Mouse (Mus musculus) heart, postnatal 0 days (tissue): ENCODE data around the gene Hipk2. TPM values are rescaled to one million over a fixed set of nuclear protein-coding genes. Genes with fewer than 3 reads are reported as not detected.

Experiments
- ATAC-seq: fragments of 200-750 bp; cut with Nextera tagmentation; 2 replicates; pipeline ENCODE4 v1.8.0; 2017; ENCODE audit warnings: low read depth, moderate number of reproducible peaks, moderate library complexity; ENCODE audit not compliant: insufficient read depth
- DNase-seq: peaks from one replicate; pipeline ENCODE4 v3.0.0-alpha.2; 2016; ENCODE audit warnings: low spot score
- H3K27ac ChIP-seq: fragments of 300-500 bp; sonication (generic); 2 replicates; pipeline ENCODE4 v1.5.1; 2014; ENCODE audit warnings: low read depth, mild to moderate bottlenecking
- H3K27me3 ChIP-seq: fragments of 300-500 bp; sonication (generic); 2 replicates; pipeline ENCODE4 v1.6.1; 2014; ENCODE audit warnings: low read length, mixed read lengths; ENCODE audit not compliant: control insufficient read depth, insufficient read depth
- H3K36me3 ChIP-seq: fragments of 300-500 bp; sonication (generic); replicated peaks from 2 replicates; pipeline ENCODE4 v1.6.1; 2014; ENCODE audit warnings: low read length, mixed read lengths; ENCODE audit not compliant: control insufficient read depth, insufficient read depth
- H3K4me1 ChIP-seq: fragments of 300-500 bp; sonication (generic); 2 replicates; pipeline ENCODE4 v1.6.1; 2014; ENCODE audit warnings: antibody characterized with exemption; ENCODE audit not compliant: control insufficient read depth, insufficient read depth
- H3K4me2 ChIP-seq: fragments of 300-500 bp; sonication (generic); 2 replicates; pipeline ENCODE4 v1.6.1; 2014; ENCODE audit warnings: low read depth, mild to moderate bottlenecking, low read length, moderate library complexity
- H3K4me3 ChIP-seq: fragments of 300-500 bp; sonication (generic); 2 replicates; pipeline ENCODE4 v1.5.1; 2014; ENCODE audit warnings: low read depth, low read length
- H3K9ac ChIP-seq: fragments of 300-500 bp; sonication (generic); replicated peaks from 2 replicates; pipeline ENCODE4 v1.6.1; 2014; ENCODE audit warnings: low read depth, low read length, mixed read lengths
- H3K9me3 ChIP-seq: fragments of 300-500 bp; sonication (generic); replicated peaks from 2 replicates; pipeline ENCODE4 v1.6.1; 2016; ENCODE audit warnings: low read length; ENCODE audit not compliant: control insufficient read depth
- CTCF ChIP-seq: IDR thresholded peaks from 2 replicates; pipeline ENCODE4 v1.5.1; 2016; ENCODE audit warnings: antibody characterized with exemption, control low read depth, low read depth
- EP300 ChIP-seq: IDR thresholded peaks from 2 replicates; pipeline ENCODE4 v1.6.1; 2016; ENCODE audit warnings: antibody characterized with exemption, low read depth
- WGBS: fragments of 180-500 bp; shearing (Covaris S2); extraction: QIAGEN DNeasy Blood & Tissue Kit; methylation state at CpG from one replicate; pipeline ENCODE4 v1.1.7; 2014; 5-methylcytosine and 5-hydroxymethylcytosine counted together
- polyA plus RNA-seq: library from polyadenylated mRNA; unstranded; fragments of >200 nt; fragmentation: Nextera tagmentation; extraction: Ambion mirVana; gene quantifications from 2 replicates; pipeline ENCODE4 v1.2.1, GENCODE M21; 2015
- total RNA-seq: library from RNA; depleted of rRNA; stranded (reverse); fragments of >200 nt; gene quantifications from 2 replicates; pipeline ENCODE4 v1.2.3, GENCODE M21; 2014; ENCODE audit warnings: low replicate concordance

Hipk2 gene
- total and polyA plus RNA-seq, 2 experiments from 2014 or later, result 9.8 to 45.0 TPM

DNA sequence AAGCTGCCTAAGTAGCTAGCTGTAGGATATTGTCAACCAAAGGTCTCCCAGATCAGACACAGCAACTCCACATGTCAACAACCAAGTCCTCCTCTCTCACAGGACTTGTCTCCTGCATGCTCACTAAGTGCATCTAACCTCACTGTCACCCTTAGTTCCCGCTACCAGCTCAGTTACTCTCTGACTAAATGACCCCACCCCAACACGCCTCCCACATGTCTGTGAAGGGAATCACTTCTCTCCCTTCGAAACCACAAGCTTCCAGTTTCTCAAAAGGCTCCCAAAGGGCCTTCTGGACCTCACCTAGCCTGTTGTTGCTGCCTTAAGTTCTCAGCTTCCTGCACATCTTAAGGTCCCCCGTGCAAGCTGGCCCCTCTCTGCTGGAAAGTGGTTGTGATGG, 25.2 kb upstream of the Hipk2 start:
- Histone ChIP-seq H3K9me3 (no peaks in the 10 kb centered on the region), H3K4me2 (no peak overlapping the region), H3K27ac (no peak overlapping the region), H3K9ac (no peak overlapping the region), H3K27me3 (no peaks in the 10 kb centered on the region), H3K4me3 (no peak overlapping the region), H3K4me1 (no peaks in the 10 kb centered on the region), H3K36me3 (no peaks in the 10 kb centered on the region)
- WGBS, result 79% methylated on average over 4 of the region's 4 CpGs
- TF ChIP-seq EP300 (no peak), CTCF (no peak)
- no peak for ATAC-seq
- DNase-seq, result no peak

DNA sequence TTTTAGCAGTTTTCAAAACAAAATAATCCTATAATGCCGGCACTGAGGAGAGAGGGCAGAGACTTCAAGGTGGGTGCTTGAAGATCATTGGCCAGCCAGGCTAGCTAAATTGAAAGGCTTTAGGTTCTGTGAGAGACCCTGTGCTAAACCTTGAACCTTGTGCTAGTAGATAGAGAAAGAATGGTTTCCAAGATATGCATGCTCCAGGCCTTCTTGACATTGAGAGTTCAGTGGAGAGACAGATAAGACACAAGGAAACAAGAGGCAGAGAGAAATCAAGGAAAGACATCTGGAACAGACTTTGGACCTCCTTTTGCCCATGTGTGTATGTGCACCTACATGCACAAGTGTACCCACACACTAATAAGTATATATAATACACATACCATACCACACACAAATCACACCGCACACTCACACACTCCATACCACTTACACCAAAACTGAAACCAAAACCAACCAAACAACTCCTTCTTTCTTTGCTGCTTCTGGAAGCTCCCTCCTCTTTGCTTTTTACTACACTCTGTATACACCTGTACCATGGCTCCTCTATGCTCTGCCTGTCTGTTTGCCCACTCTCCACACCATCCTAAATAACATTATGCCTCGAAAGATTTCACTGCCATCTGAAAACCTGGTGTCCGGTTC, 24.6 kb upstream of the Hipk2 start:
- Histone ChIP-seq H3K36me3 (no peaks in the 10 kb centered on the region), H3K9me3 (no peaks in the 10 kb centered on the region), H3K4me1 (no peaks in the 10 kb centered on the region), H3K9ac (no peak overlapping the region), H3K27me3 (no peaks in the 10 kb centered on the region), H3K27ac (no peak overlapping the region), H3K4me3 (no peak overlapping the region), H3K4me2 (no peak overlapping the region)
- TF ChIP-seq EP300 (no peak), CTCF (no peak)
- ATAC-seq (no peak), DNase-seq (no peak)
- 84% methylated on average over 4 of the region's 4 CpGs for WGBS

DNA sequence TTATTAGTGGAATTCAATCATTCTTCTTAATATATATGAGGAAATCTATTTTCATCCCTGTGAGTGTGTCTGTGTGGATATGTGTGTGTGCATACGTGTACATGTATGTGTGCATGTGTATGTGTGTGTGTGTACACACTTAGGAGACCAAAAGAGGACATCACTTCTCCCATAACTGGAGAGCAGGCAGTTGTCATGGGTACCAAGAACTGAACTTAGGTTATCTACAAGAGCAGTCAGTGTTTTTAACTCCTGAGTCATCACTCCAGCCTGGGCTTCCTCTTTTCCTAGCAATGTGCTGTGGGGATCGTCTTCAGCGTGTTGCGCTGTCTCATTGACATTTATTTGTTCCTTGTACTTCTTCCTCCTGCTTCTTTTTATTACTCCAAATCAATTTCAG, 24.1 kb upstream of the Hipk2 start:
- H3K9me3 ChIP-seq, result no peaks in the 10 kb centered on the region
- ATAC-seq (no peak), DNase-seq (no peak)
- no peaks in the 10 kb centered on the region for H3K4me1 ChIP-seq
- H3K9ac ChIP-seq, result no peak overlapping the region
- no peak overlapping the region for H3K27ac ChIP-seq
- WGBS, result 71% methylated on average over 4 of the region's 4 CpGs
- H3K4me3 ChIP-seq, result no peak overlapping the region
- no peak overlapping the region for H3K4me2 ChIP-seq
- H3K36me3 ChIP-seq, result no peaks in the 10 kb centered on the region
- TF ChIP-seq CTCF (no peak), EP300 (no peak)
- no peaks in the 10 kb centered on the region for H3K27me3 ChIP-seq

DNA sequence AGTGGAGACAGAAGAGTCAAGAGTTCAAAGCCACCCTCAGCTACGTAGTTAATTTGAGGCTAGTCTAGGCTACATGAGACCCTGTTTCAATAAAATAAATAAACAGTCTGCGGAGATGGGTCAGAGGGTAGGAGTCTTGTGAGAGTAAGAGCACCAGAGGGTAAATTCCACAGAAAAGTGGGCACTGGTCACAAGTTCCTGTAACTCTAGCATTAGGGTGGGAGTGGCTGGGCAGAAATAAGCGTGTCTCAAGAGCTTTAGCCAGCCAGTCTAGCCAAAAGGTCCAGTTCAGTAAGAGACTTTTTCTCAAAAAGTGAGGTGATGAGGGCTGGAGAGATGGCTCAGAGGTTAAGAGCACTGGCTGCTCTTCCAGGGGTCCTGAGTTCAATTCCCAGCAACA, 17.6 kb upstream of the Hipk2 start:
- H3K9ac ChIP-seq, result no peak overlapping the region
- no peak overlapping the region for H3K4me2 ChIP-seq
- DNase-seq (no peak), ATAC-seq (no peak)
- H3K9me3 ChIP-seq, result no peaks in the 10 kb centered on the region
- no peaks in the 10 kb centered on the region for H3K36me3 ChIP-seq
- no peak overlapping the region for H3K27ac ChIP-seq
- 79% methylated on average over 3 of the region's 3 CpGs for WGBS
- no peak overlapping the region for H3K4me3 ChIP-seq
- no peaks in the 10 kb centered on the region for H3K27me3 ChIP-seq
- no peak for TF ChIP-seq CTCF
- no peak for TF ChIP-seq EP300
- no peaks in the 10 kb centered on the region for H3K4me1 ChIP-seq

DNA sequence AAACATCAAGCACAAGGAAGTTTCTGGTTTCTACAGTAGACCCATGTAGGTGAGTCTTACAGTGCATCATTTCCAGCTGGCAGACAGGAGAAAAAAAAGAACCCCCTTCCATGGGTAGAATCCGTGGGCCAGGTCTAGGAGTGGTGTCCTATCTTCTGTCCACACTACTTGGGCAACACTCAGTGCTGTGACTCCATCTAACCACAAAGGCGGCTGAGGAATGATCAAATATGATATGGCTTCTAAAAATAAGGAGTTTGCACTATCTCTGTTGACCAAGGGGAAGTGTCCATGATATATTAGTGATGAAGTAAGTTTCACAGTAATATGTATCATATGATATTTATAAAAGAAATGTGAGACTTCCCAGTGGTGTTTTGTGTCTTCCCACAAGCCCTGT, 16.1 kb upstream of the Hipk2 start:
- H3K36me3 ChIP-seq, result no peaks in the 10 kb centered on the region
- no peak overlapping the region for H3K27ac ChIP-seq

DNA sequence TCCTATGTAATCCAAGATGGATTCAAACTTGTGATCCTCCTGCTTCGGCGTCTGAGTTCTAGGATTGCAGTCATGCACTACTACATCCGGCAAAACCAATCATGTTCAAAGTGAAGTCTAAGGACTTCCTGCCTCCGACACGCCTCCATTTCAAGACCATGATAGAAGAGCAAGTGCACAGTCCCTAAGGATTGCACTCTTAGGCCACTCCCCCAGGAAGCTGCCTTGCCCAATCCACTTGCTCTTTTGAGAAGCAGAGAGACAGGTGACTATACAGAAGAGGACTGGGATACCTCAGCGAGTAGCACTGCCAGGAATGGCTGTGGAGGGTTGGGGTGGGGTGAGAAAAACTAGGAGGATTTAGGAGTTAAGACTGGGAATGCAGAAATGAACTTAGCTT, 13.2 kb upstream of the Hipk2 start:
- no peaks in the 10 kb centered on the region for H3K9me3 ChIP-seq
- DNase-seq (no peak), ATAC-seq (no peak)
- H3K36me3 ChIP-seq, result no peaks in the 10 kb centered on the region
- 65% methylated on average over 6 of the region's 6 CpGs for whole genome bisulfite sequencing
- H3K27ac ChIP-seq, result no peak overlapping the region
- no peak overlapping the region for H3K9ac ChIP-seq
- no peaks in the 10 kb centered on the region for H3K4me1 ChIP-seq
- no peak for TF ChIP-seq EP300
- TF ChIP-seq CTCF, result no peak
- no peak overlapping the region for H3K4me2 ChIP-seq
- H3K4me3 ChIP-seq, result no peak overlapping the region
- H3K27me3 ChIP-seq, result no peaks in the 10 kb centered on the region

More for the DNA sequence above, 16.1 kb upstream of the Hipk2 start:
- H3K4me1 ChIP-seq, result no peaks in the 10 kb centered on the region
- no peak for DNase-seq
- WGBS, result 38% methylated on average over 2 of the region's 2 CpGs
- ATAC-seq, result no peak
- no peaks in the 10 kb centered on the region for H3K27me3 ChIP-seq
- H3K4me3 ChIP-seq, result no peak overlapping the region
- no peak overlapping the region for H3K9ac ChIP-seq
- TF ChIP-seq CTCF (no peak), EP300 (no peak)
- H3K4me2 ChIP-seq, result no peak overlapping the region
- H3K9me3 ChIP-seq, result no peaks in the 10 kb centered on the region
